Comparison of ENCODE assay signal across 16 mouse cellular contexts in genomic region chr8:107876455-107876854, GRCm38 (mm10).
"Had no signal": no experiment of that assay in that cellular context is flagged by ENCODE, and none has a peak within 500 bp of the region (broad histone marks: within the 10 kb centered on the region; RNA-seq: fewer than 3 reads in every experiment).

No protein-coding gene starts in this region.

- H3K36me3 ChIP-seq: limb, embryonic 12.5 days; liver, embryonic 13.5 days; midbrain, embryonic 15.5 days; neural tube, embryonic 12.5 days had no signal

- DNase-seq: kidney, adult 11 months; kidney, postnatal 14 days; layer of hippocampus, adult 9-11 months; layer of hippocampus, postnatal 36 days; liver; liver, embryonic 13.5 days; liver, postnatal 0 days; lung, postnatal 10 days; right cerebral cortex, postnatal 25 days; thymus, postnatal 36 days had no signal

- H3K9me3 ChIP-seq: liver, embryonic 13.5 days; midbrain, embryonic 15.5 days; neural tube, embryonic 12.5 days had no signal

- H3K4me2 ChIP-seq: limb, embryonic 12.5 days; liver, embryonic 13.5 days; midbrain, embryonic 11.5 days; midbrain, embryonic 15.5 days; neural tube, embryonic 12.5 days had no signal

- H3K4me1 ChIP-seq: liver, embryonic 13.5 days; megakaryocyte, embryonic 14.5 days had no signal

- H3K4me3 ChIP-seq: limb, embryonic 12.5 days; liver, embryonic 13.5 days; megakaryocyte, embryonic 14.5 days; midbrain, embryonic 15.5 days; neural tube, embryonic 12.5 days had no signal

- H3K9ac ChIP-seq: limb, embryonic 12.5 days; liver, embryonic 13.5 days; liver, postnatal 0 days; midbrain, embryonic 15.5 days; neural tube, embryonic 12.5 days had no signal

- H3K27ac ChIP-seq: limb, embryonic 12.5 days; liver, embryonic 13.5 days; macrophage; midbrain, embryonic 15.5 days; neural tube, embryonic 12.5 days had no signal

- H3K27me3 ChIP-seq: limb, embryonic 12.5 days; liver, embryonic 13.5 days; megakaryocyte, embryonic 14.5 days; midbrain, embryonic 15.5 days; neural tube, embryonic 12.5 days had no signal

- ATAC-seq: liver, postnatal 0 days; midbrain, embryonic 15.5 days had no signal
